Mouse (Mus musculus) bone marrow macrophage, adult 2 months (primary cell): ENCODE measurements around the gene Syt7. TPM values are rescaled to one million over a fixed set of nuclear protein-coding genes. Genes with fewer than 3 reads are reported as not detected.

Source experiments
- H3K27ac ChIP-seq: 2 replicates; pipeline ENCODE4 v1.5.1; 2012; ENCODE audit warnings: low read depth, low read length; ENCODE audit not compliant: insufficient read depth
- H3K4me1 ChIP-seq: 2 replicates; pipeline ENCODE4 v1.6.1; 2012; ENCODE audit warnings: low read length; ENCODE audit not compliant: control insufficient read depth, insufficient read depth
- H3K4me3 ChIP-seq: 2 replicates; pipeline ENCODE4 v1.5.1; 2012; ENCODE audit warnings: mild to moderate bottlenecking, low read length, moderate library complexity; ENCODE audit not compliant: insufficient read depth
- CTCF ChIP-seq: IDR thresholded peaks from 2 replicates; pipeline ENCODE4 v1.5.1; 2012; ENCODE audit warnings: low read depth, mild to moderate bottlenecking, low read length, moderate library complexity
- POLR2A ChIP-seq: IDR thresholded peaks from 2 replicates; pipeline ENCODE4 v1.6.1; 2012; ENCODE audit warnings: mild to moderate bottlenecking, low read depth, low read length, borderline replicate concordance
- polyA plus RNA-seq: library from polyadenylated mRNA; stranded (reverse); fragments of >200 nt; gene quantifications from 2 replicates; pipeline ENCODE4 v1.2.4, GENCODE M21; 2012; ENCODE audit not compliant: missing spikeins, insufficient read depth, insufficient read length

The Syt7 gene
- not detected in 2 replicates for polyA plus RNA-seq

GRCm38 (mm10) chr19:10388615-10389313, at the start of gene Syt7:
Gene Syt7 (plus strand): TSS chr19:10389090.
- peak within 1 kb of the TSS; percentile 66 for H3K4me3 ChIP-seq
- H3K27ac ChIP-seq = no peak within 1 kb of the TSS
- peaks cover 9% of the 10 kb centered on the region; the same call in 1 of the 2 replicates for H3K4me1 ChIP-seq
- TF ChIP-seq CTCF = no peak
- no peak for TF ChIP-seq POLR2A

- TF ChIP-seq CTCF (no peak), POLR2A (no peak)
Observed at GRCm38 (mm10) chr19:10339271-10339670, 49.6 kb upstream of the Syt7 start.

GRCm38 (mm10) chr19:10340661-10341060, 48.2 kb upstream of the Syt7 start:
- Histone ChIP-seq H3K4me3 (no peak overlapping the region), H3K27ac (no peak overlapping the region), H3K4me1 (no peaks in the 10 kb centered on the region)
- TF ChIP-seq POLR2A (no peak), CTCF (no peak)

More at GRCm38 (mm10) chr19:10339271-10339670, 49.6 kb upstream of the Syt7 start:
- Histone ChIP-seq H3K27ac (no peak overlapping the region), H3K4me3 (no peak overlapping the region), H3K4me1 (no peaks in the 10 kb centered on the region)

- TF ChIP-seq POLR2A = no peak
- TF ChIP-seq CTCF = peak; percentile 98
Observed at GRCm38 (mm10) chr19:10341152-10341551, 47.7 kb upstream of the Syt7 start.

GRCm38 (mm10) chr19:10341817-10342439, 47.0 kb upstream of the Syt7 start:
- Histone ChIP-seq H3K4me3 (no peak overlapping the region), H3K27ac (no peak overlapping the region), H3K4me1 (no peaks in the 10 kb centered on the region)
- no peak for TF ChIP-seq POLR2A
- TF ChIP-seq CTCF = no peak

More at GRCm38 (mm10) chr19:10341152-10341551, 47.7 kb upstream of the Syt7 start:
- H3K4me1 ChIP-seq = no peaks in the 10 kb centered on the region
- H3K4me3 ChIP-seq = no peak overlapping the region
- H3K27ac ChIP-seq = no peak overlapping the region

- no peak overlapping the region for H3K27ac ChIP-seq
- H3K4me1 ChIP-seq = no peaks in the 10 kb centered on the region
- TF ChIP-seq CTCF (no peak), POLR2A (no peak)
- no peak overlapping the region for H3K4me3 ChIP-seq
Observed at GRCm38 (mm10) chr19:10343866-10344265, 45.0 kb upstream of the Syt7 start.

GRCm38 (mm10) chr19:10345696-10346095, 43.2 kb upstream of the Syt7 start:
- no peak overlapping the region for H3K27ac ChIP-seq
- H3K4me1 ChIP-seq = no peaks in the 10 kb centered on the region
- no peak overlapping the region for H3K4me3 ChIP-seq
- TF ChIP-seq POLR2A (no peak), CTCF (no peak)

- no peak for TF ChIP-seq POLR2A
- TF ChIP-seq CTCF = no peak
- no peak overlapping the region for H3K27ac ChIP-seq
Observed at GRCm38 (mm10) chr19:10347628-10348273, 41.1 kb upstream of the Syt7 start.

GRCm38 (mm10) chr19:10352218-10352617, 36.7 kb upstream of the Syt7 start:
- Histone ChIP-seq H3K4me1 (no peaks in the 10 kb centered on the region), H3K4me3 (no peak overlapping the region), H3K27ac (no peak overlapping the region)
- TF ChIP-seq CTCF = no peak
- no peak for TF ChIP-seq POLR2A

More at GRCm38 (mm10) chr19:10347628-10348273, 41.1 kb upstream of the Syt7 start:
- Histone ChIP-seq H3K4me3 (no peak overlapping the region), H3K4me1 (no peaks in the 10 kb centered on the region)

- TF ChIP-seq POLR2A = no peak
- no peak for TF ChIP-seq CTCF
- H3K27ac ChIP-seq = no peak overlapping the region
- no peak overlapping the region for H3K4me3 ChIP-seq
- no peaks in the 10 kb centered on the region for H3K4me1 ChIP-seq
Observed at GRCm38 (mm10) chr19:10354830-10355229, 34.1 kb upstream of the Syt7 start.
